Mouse (Mus musculus) C2C12 (cell line): ENCODE measurements at regions not wholly inside any gene's neighbourhood (a gene's known extent, or its start where the extent isn't known, plus 50 kb on each side); places are given as distances from the start of the nearest gene placed in this dataset.

Experiments used
- CTCF ChIP-seq: IDR thresholded peaks from one replicate; pipeline ENCODE4 v1.5.1; 2011; ENCODE audit not compliant: control insufficient read depth, insufficient read depth, insufficient read length
- MYOD1 ChIP-seq: IDR thresholded peaks from one replicate; pipeline ENCODE4 v1.6.1; 2011; ENCODE audit warnings: low read depth; ENCODE audit not compliant: control insufficient read depth, insufficient read length

DNA sequence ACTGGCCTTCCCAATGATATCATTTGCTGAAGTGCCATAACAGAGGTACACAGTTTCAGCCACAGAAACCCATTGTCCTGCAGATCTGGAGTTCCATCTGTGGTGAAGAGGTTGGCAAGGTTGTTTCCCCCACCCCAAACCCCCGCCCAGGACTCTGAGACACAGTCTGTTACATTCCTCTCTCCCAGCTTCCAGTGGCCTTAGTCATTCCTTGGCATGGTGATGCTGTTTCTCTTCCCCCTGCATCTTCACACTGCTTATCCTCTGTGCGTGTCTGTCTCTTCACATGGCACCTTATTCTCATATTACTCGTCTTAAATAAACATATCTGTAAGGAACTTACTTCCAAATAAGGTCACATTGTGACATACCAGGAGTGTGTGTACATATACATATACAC, 206.5 kb downstream of the Nfkbiz start:
- TF ChIP-seq CTCF (no peak), MYOD1 (peak; percentile 15)
